Mouse (Mus musculus) neural tube, embryonic 11.5 days (tissue): ENCODE data around the gene Cxcl1. TPM values are rescaled to one million over a fixed set of nuclear protein-coding genes. Genes with fewer than 3 reads are reported as not detected.
"Not testable (repeated sequence)": the region's sequence is repeated elsewhere in the genome, so short reads cannot be mapped to it uniquely, and the experiment has no call there.

Experiments used
- ATAC-seq: fragments of 200-750 bp; cut with Nextera tagmentation; 2 replicates; pipeline ENCODE4 v1.8.0; 2017; ENCODE audit warnings: moderate number of reproducible peaks, mild to moderate bottlenecking, moderate TSS enrichment, moderate library complexity; ENCODE audit not compliant: insufficient read depth, low FRiP score, low TSS enrichment
- DNase-seq: peaks from one replicate; pipeline ENCODE4 v3.0.0-alpha.2; 2015; ENCODE audit warnings: low spot score
- H3K27ac ChIP-seq: fragments of 300-500 bp; sonication (generic); 2 replicates; pipeline ENCODE4 v1.5.1; 2014; ENCODE audit warnings: low read depth, mild to moderate bottlenecking, low read length
- H3K27me3 ChIP-seq: fragments of 300-500 bp; sonication (generic); 2 replicates; pipeline ENCODE4 v1.6.1; 2014; ENCODE audit warnings: mild to moderate bottlenecking, low read length, mixed read lengths; ENCODE audit not compliant: control insufficient read depth, insufficient read depth
- H3K36me3 ChIP-seq: fragments of 300-500 bp; sonication (generic); 2 replicates; pipeline ENCODE4 v1.6.1; 2014; ENCODE audit warnings: mild to moderate bottlenecking, low read length, moderate library complexity, mixed read lengths; ENCODE audit not compliant: control insufficient read depth, insufficient read depth
- H3K4me1 ChIP-seq: fragments of 300-500 bp; sonication (generic); 2 replicates; pipeline ENCODE4 v1.6.1; 2014; ENCODE audit warnings: low read length, mixed read lengths; ENCODE audit not compliant: control insufficient read depth, insufficient read depth
- H3K4me2 ChIP-seq: fragments of 300-500 bp; sonication (generic); 2 replicates; pipeline ENCODE4 v1.6.1; 2014; ENCODE audit warnings: low read depth, mild to moderate bottlenecking, moderate library complexity
- H3K4me3 ChIP-seq: fragments of 300-500 bp; sonication (generic); 2 replicates; pipeline ENCODE4 v1.5.1; 2014; ENCODE audit warnings: low read depth, low read length
- H3K9ac ChIP-seq: fragments of 300-500 bp; sonication (generic); 2 replicates; pipeline ENCODE4 v1.6.1; 2014; ENCODE audit warnings: mild to moderate bottlenecking, low read length
- H3K9me3 ChIP-seq: fragments of 300-500 bp; sonication (generic); 2 replicates; pipeline ENCODE4 v1.6.1; 2016; ENCODE audit warnings: low read length; ENCODE audit not compliant: control insufficient read depth
- WGBS: fragments of 180-500 bp; shearing (Covaris S2); extraction: QIAGEN DNeasy Blood & Tissue Kit; methylation state at CpG from one replicate; pipeline ENCODE4 v1.1.7; 2014; 5-methylcytosine and 5-hydroxymethylcytosine counted together
- polyA plus RNA-seq: library from polyadenylated mRNA; unstranded; fragments of >200 nt; fragmentation: Nextera tagmentation; extraction: Ambion mirVana; gene quantifications from 2 replicates; pipeline ENCODE4 v1.2.1, GENCODE M21; 2014

Cxcl1 gene
- polyA plus RNA-seq: not detected in 2 replicates

- Histone ChIP-seq H3K36me3 (no peaks in the 10 kb centered on the region), H3K9me3 (no peaks in the 10 kb centered on the region), H3K4me3 (peak within 1 kb of the TSS; percentile 37), H3K27ac (no peak within 1 kb of the TSS), H3K9ac (peak within 1 kb of the TSS; percentile 47), H3K27me3 (no peaks in the 10 kb centered on the region), H3K4me1 (no peaks in the 10 kb centered on the region), H3K4me2 (peak within 1 kb of the TSS; percentile 89)
- ATAC-seq: peak; percentile 78
- 7% methylated on average over 30 of the region's 30 CpGs for WGBS
- DNase-seq: peak; percentile 58
Measured at GRCm38 (mm10) chr5:90890519-90891463, at the start of gene Cxcl1. Gene Cxcl1, plus strand, starts transcription at chr5:90891241.

DNA sequence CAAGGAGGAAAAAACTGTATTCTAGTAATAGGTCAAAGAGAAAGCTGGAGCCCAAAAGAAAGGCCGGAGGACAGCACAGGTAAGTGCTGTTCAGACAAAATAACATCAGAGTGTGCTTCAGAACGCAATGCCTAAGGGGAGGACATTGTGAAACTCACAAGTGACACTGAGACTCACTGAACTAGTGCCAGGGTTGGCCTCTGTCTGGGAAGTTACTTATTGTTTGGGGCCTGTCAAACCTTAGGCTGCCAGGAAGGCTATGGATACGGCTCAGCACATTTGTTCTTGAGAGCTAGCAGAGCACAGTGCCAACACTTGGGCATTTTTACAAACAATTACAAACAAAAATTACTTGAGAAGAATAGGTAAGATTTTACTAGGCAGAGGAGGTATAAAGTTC lies 47.1 kb upstream of the Cxcl1 start:
- Histone ChIP-seq H3K27ac (no peak overlapping the region), H3K4me3 (no peak overlapping the region), H3K9me3 (no peaks in the 10 kb centered on the region), H3K4me2 (no peak overlapping the region), H3K4me1 (no peaks in the 10 kb centered on the region), H3K36me3 (no peaks in the 10 kb centered on the region), H3K9ac (no peak overlapping the region), H3K27me3 (no peaks in the 10 kb centered on the region)
- ATAC-seq: no peak
- 87% methylated on average over 3 of the region's 3 CpGs for WGBS
- no peak for DNase-seq

GRCm38 (mm10) chr5:90850096-90850495 lies 40.9 kb upstream of the Cxcl1 start:
- ATAC-seq, H3K4me2 ChIP-seq, H3K9me3 ChIP-seq, H3K36me3 ChIP-seq, H3K4me1 ChIP-seq, H3K27me3 ChIP-seq, H3K9ac ChIP-seq, H3K27ac ChIP-seq, H3K4me3 ChIP-seq, DNase-seq: not testable (repeated sequence)
- WGBS: 98% methylated on average over 7 of the region's 7 CpGs

- H3K27ac ChIP-seq, H3K4me2 ChIP-seq, H3K4me3 ChIP-seq, H3K36me3 ChIP-seq, H3K4me1 ChIP-seq, ATAC-seq, H3K9me3 ChIP-seq, H3K9ac ChIP-seq, H3K27me3 ChIP-seq, DNase-seq: not testable (repeated sequence)
- WGBS: 92% methylated on average over 11 of the region's 11 CpGs
Measured at GRCm38 (mm10) chr5:90851391-90851790, 39.6 kb upstream of the Cxcl1 start.

DNA sequence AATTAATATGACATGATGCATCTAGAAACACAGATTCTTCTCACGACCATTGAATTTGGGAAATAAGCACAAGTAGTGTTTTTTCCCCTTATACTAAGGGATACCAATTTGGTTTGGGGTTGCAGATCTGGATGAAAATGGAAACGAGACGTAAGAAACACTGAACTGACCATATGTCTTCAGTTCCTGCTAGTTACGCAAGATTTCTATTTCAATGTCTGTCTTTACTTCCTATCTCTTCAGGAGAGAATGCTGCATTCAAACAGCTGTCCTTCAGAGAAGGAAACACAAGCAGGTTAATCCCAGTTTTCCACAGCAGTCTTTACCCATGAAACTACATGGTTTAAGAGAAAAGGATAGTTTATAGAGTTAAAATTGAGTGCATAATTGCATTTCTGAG lies 37.8 kb upstream of the Cxcl1 start:
- H3K4me1 ChIP-seq: no peaks in the 10 kb centered on the region
- no peak overlapping the region for H3K27ac ChIP-seq
- no peak overlapping the region for H3K9ac ChIP-seq
- no peaks in the 10 kb centered on the region for H3K9me3 ChIP-seq
- 89% methylated on average over 4 of the region's 4 CpGs for WGBS
- no peaks in the 10 kb centered on the region for H3K27me3 ChIP-seq
- DNase-seq: no peak
- no peaks in the 10 kb centered on the region for H3K36me3 ChIP-seq
- no peak overlapping the region for H3K4me3 ChIP-seq
- ATAC-seq: no peak
- no peak overlapping the region for H3K4me2 ChIP-seq

DNA sequence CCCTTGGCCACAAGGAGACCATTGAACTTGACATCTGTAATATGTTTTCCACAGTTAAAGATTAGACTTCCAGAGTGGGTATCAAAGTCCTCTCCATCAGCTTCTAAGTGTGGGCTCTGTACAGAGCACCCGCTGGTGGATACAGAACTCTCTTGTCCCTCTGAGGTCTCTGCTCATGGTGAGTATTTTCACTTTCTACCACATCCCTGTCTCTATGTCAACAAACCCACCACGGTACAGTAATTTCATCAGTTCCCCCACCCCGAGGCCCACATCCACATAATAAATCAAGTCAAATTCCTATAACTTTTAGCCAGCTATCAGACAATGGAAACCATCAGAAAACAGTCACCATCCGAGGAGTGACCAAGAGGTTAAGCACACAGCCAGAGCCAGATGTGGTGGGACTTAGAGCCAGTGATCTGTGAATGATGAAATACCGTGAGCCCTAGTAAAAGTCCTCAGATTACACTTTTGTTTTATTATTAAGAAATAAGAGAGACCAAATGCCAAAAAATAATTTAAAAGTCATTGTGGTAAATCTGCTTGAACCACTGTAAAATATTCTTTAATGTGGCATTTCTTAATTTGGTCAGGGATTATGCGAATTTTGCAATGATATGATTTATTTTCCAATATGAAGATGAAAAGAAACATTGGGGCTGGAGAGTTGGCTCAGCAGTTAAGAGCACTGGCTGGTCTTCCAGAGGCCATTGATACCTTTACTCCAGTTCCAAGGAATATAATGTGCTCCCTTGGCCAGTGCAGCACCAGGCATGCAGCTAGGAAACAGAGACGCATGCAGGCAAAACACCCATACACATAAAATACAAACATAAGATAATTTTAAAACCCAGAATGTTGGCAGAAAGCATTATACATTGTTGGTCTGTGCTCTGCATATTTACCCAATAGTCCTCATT lies 35.5 kb upstream of the Cxcl1 start:
- Histone ChIP-seq H3K27ac (no peak overlapping the region), H3K9me3 (no peaks in the 10 kb centered on the region), H3K27me3 (no peaks in the 10 kb centered on the region), H3K4me1 (no peaks in the 10 kb centered on the region), H3K4me2 (no peak overlapping the region), H3K9ac (no peak overlapping the region), H3K4me3 (no peak overlapping the region), H3K36me3 (no peaks in the 10 kb centered on the region)
- WGBS: 71% methylated on average over 7 of the region's 7 CpGs
- no peak for DNase-seq
- ATAC-seq: no peak

GRCm38 (mm10) chr5:90857463-90857862 lies 33.6 kb upstream of the Cxcl1 start:
- Histone ChIP-seq H3K9me3 (no peaks in the 10 kb centered on the region), H3K4me3 (no peak overlapping the region), H3K27ac (no peak overlapping the region), H3K36me3 (no peaks in the 10 kb centered on the region), H3K27me3 (no peaks in the 10 kb centered on the region), H3K4me1 (no peaks in the 10 kb centered on the region), H3K4me2 (no peak overlapping the region), H3K9ac (no peak overlapping the region)
- 80% methylated on average over 5 of the region's 5 CpGs for WGBS
- no peak for DNase-seq
- no peak for ATAC-seq

DNA sequence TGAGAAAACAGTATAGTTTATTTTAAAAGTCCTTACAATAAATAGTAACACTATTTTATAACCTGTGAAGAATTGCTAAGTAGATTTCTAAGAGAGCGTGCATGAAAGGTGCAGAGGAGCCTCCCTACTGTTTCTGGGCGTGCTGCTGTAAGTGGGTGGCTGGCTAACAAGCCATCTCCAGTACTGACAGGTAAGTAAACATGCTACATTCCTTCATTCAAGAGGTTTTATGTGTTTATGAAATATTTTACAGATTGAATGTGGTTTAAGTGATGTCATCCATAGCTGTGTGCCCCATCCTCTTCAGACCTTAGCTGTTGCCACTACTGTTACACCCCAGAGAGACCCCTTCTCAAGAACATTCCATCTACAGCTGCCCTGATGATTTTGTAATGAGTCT lies 32.6 kb upstream of the Cxcl1 start:
- no peak for DNase-seq
- H3K4me2 ChIP-seq: no peak overlapping the region
- 89% methylated on average over 2 of the region's 2 CpGs for WGBS
- H3K27me3 ChIP-seq: no peaks in the 10 kb centered on the region
- H3K36me3 ChIP-seq: no peaks in the 10 kb centered on the region
- no peak overlapping the region for H3K27ac ChIP-seq
- ATAC-seq: no peak
- H3K9ac ChIP-seq: no peak overlapping the region
- H3K4me1 ChIP-seq: no peaks in the 10 kb centered on the region
- no peak overlapping the region for H3K4me3 ChIP-seq
- H3K9me3 ChIP-seq: no peaks in the 10 kb centered on the region
